Mouse (Mus musculus) thymus, adult 2 months (tissue): ENCODE results near the gene Eif4a3. TPM values are rescaled to one million over a fixed set of nuclear protein-coding genes. Genes with fewer than 3 reads are reported as not detected.

Experiments used
- DNase-seq: peaks from one replicate; pipeline ENCODE4 v3.0.0; 2021
- H3K27ac ChIP-seq: fragments of 200-500 bp; 2 replicates; pipeline ENCODE4 v1.5.1; 2012; ENCODE audit warnings: low read length, control low read depth; ENCODE audit not compliant: control insufficient read depth, insufficient read depth
- H3K27me3 ChIP-seq: fragments of 200-500 bp; 2 replicates; pipeline ENCODE4 v1.6.1; 2012; ENCODE audit warnings: mild to moderate bottlenecking, low read length, moderate library complexity, mixed read lengths; ENCODE audit not compliant: control insufficient read depth, insufficient read depth
- H3K36me3 ChIP-seq: fragments of 200-500 bp; 2 replicates; pipeline ENCODE4 v1.6.1; 2012; ENCODE audit warnings: mild to moderate bottlenecking, low read length, moderate library complexity; ENCODE audit not compliant: control insufficient read depth, insufficient read depth
- H3K4me1 ChIP-seq: fragments of 200-500 bp; replicated peaks from 2 replicates; pipeline ENCODE4 v1.6.1; 2012; ENCODE audit warnings: low read length; ENCODE audit not compliant: control insufficient read depth, insufficient read depth
- H3K4me3 ChIP-seq: fragments of 200-500 bp; 2 replicates; pipeline ENCODE4 v1.5.1; 2012; ENCODE audit warnings: mild to moderate bottlenecking, low read length, control low read depth, moderate library complexity; ENCODE audit not compliant: control insufficient read depth, insufficient read depth
- CTCF ChIP-seq: fragments of 200-500 bp; IDR thresholded peaks from 2 replicates; pipeline ENCODE4 v1.5.1; 2012; ENCODE audit warnings: mild to moderate bottlenecking, control low read depth, low read length, moderate library complexity, borderline replicate concordance; ENCODE audit not compliant: control insufficient read depth, poor library complexity, insufficient read depth; ENCODE audit errors: extremely low read depth
- POLR2A ChIP-seq: fragments of 200-500 bp; IDR thresholded peaks from 2 replicates; pipeline ENCODE4 v1.6.1; 2012; ENCODE audit warnings: mild to moderate bottlenecking, low read length, control low read depth, moderate library complexity; ENCODE audit not compliant: control insufficient read depth, poor library complexity, insufficient read depth; ENCODE audit errors: extremely low read depth
- WGBS: fragments of 180-500 bp; shearing (Covaris S2); methylation state at CpG from one replicate; pipeline ENCODE4 v1.1.7; 2018; 5-methylcytosine and 5-hydroxymethylcytosine counted together
- polyA plus RNA-seq: library from polyadenylated mRNA; depleted of rRNA; stranded (reverse); fragments of >200 nt; gene quantifications from 2 replicates; pipeline ENCODE4 v1.2.3, GENCODE M21; 2012

Gene Eif4a3
- polyA plus RNA-seq, 1 experiment, result 178 TPM

DNA sequence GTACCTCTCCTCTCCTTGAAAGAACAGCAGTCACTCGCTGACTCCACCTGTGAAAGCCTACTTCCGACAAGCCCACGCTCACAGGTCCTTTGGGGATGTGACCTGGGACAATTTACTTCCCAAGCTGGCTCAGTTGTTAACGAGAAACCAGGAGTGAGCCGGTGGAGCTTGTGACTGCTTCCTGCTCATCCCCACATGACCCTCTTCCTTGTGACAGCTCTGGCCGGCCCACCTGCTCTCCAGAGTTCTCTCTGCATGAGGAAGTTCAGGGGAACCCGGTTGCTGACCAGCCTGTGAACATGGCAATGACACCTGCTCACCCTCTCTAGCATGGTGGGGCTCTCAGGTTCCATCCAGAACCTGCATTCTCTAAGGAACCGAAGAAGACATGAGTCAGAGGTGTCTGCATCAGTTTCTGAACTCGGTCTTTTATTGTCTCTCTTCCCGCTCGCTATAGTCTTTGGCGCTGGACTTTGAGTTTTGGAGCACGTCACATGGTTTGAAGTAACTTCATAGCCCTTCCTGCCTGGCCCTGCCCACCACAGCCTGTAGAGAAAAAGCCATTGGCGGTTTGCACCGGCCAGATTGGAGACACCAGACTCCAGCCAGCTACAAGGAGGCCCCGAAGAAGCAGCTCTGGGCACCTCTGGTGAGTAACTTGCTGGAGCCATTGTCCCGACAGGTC, 14.5 kb upstream of the Eif4a3 start:
- H3K36me3 ChIP-seq, result no peaks in the 10 kb centered on the region
- 72% methylated on average over 17 of the region's 17 CpGs for WGBS
- no peak for DNase-seq
- H3K4me1 ChIP-seq, result no peaks in the 10 kb centered on the region
- H3K27me3 ChIP-seq, result no peaks in the 10 kb centered on the region
- no peak overlapping the region for H3K4me3 ChIP-seq
- TF ChIP-seq POLR2A (no peak), CTCF (no peak)
- no peak overlapping the region for H3K27ac ChIP-seq

DNA sequence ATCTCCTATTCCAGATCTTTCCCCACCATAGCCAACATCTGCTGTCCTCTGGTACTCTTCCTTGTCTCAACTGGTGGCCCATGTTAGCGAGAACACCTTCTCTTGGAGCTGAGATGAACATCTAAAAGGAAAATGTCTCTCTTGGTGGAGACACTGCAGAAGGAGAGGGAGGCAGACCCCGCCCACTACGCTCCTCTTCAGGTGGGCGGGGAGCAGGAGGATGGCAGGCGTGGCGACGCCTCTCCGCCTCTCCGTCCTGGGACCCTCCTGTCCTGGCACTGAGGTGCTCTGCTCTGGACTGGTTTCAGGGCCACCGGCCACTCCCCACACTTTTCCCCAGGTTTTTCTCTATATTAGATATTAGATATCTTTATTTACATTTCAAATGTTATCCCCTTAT, 10.7 kb upstream of the Eif4a3 start:
- no peak for DNase-seq
- 34% methylated on average over 10 of the region's 10 CpGs for WGBS
- no peaks in the 10 kb centered on the region for H3K36me3 ChIP-seq
- no peaks in the 10 kb centered on the region for H3K27me3 ChIP-seq
- TF ChIP-seq CTCF (no peak), POLR2A (no peak)
- H3K4me1 ChIP-seq, result no peaks in the 10 kb centered on the region
- no peak overlapping the region for H3K4me3 ChIP-seq
- no peak overlapping the region for H3K27ac ChIP-seq

DNA sequence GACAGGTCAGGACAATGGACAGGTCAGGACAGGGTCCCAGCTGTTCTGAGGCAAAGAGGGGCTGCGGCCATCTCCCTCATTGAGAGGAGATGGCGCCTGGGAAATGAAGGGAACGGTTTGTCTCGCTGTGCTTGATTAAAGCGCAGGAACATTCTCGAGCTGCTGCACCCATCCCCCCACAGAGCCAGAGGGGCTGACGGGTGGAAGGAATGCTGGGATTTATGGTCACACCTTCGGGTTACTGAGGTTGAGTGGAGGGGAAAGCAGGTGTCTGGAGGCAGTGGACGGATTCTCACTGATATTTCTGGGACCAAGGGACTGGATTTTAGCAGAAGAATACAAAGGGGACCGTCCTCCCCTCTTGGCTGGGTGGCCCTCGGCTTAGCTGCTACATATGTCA, 8.0 kb upstream of the Eif4a3 start:
- Histone ChIP-seq H3K4me1 (no peaks in the 10 kb centered on the region), H3K27ac (no peak overlapping the region), H3K4me3 (no peak overlapping the region), H3K36me3 (no peaks in the 10 kb centered on the region), H3K27me3 (no peaks in the 10 kb centered on the region)
- WGBS, result 61% methylated on average over 11 of the region's 11 CpGs
- TF ChIP-seq POLR2A (no peak), CTCF (no peak)
- DNase-seq, result no peak

DNA sequence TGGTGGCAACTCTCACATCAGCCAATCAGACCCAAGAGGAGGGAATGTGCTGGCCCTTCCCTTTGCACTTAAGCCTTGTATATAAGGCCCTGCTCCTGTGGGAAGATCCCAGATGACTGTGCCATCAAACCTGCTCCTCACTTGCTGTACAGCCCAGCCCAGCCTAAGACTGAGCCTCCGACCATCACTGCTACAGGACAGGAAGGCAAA, 7.7 kb upstream of the Eif4a3 start, which contains the start of gene Card14:
Card14 (plus strand) TSS at position 111 of the 210 bp plus-strand sequence.
- no peaks in the 10 kb centered on the region for H3K27me3 ChIP-seq
- H3K4me1 ChIP-seq, result no peaks in the 10 kb centered on the region
- H3K27ac ChIP-seq, result no peak within 1 kb of the TSS
- WGBS, result 90% methylated on average over 1 of the region's 1 CpGs
- no peak for DNase-seq
- H3K4me3 ChIP-seq, result no peak within 1 kb of the TSS
- TF ChIP-seq CTCF (no peak), POLR2A (no peak)
- H3K36me3 ChIP-seq, result no peaks in the 10 kb centered on the region

DNA sequence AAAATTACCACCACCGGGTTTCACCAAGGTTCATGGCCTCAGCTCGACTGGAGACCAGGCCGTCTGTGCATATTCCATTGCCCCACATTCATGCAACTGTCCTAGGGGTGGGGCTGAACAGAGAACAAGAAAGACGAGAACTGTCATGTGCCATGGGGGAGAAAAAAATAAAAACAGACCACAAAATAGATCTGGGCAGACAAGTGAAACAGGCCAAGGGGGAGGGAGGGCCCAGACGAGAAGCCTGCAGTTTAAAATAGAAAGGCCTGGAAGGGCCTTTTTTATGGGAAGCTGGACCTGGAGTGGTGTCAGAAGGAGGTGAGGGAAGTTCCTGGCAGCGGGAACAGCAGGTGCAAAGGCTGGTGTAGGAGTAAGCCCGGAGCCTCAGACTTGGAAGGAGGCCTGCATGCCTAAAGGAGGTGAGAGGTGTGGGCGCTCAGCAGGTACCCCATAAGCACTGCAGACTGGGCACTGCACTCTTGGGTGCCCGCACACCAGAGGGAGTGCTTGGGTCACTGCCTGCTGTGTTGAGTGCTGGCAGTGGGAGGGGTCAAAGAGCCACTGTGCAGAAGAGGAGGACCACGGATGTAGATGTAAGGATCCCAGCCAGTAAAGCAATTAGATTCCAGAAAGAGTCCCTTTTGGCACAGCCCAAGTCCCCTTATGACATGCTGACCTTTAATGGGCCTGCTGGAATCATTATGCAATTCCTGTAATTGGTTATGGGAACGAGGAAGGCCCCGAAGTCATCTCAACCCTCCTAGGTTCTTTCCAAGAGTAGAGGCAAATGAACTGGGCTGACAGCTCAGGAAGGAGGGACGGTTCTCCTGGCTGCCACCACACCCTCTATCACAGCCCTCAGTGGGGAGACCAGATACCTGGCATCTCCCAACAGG, 7.1 kb upstream of the Eif4a3 start:
- 74% methylated on average over 13 of the region's 13 CpGs for whole genome bisulfite sequencing
- Histone ChIP-seq H3K36me3 (no peaks in the 10 kb centered on the region), H3K27ac (no peak overlapping the region), H3K4me1 (no peaks in the 10 kb centered on the region), H3K27me3 (no peaks in the 10 kb centered on the region), H3K4me3 (no peak overlapping the region)
- TF ChIP-seq CTCF (no peak), POLR2A (no peak)
- no peak for DNase-seq

DNA sequence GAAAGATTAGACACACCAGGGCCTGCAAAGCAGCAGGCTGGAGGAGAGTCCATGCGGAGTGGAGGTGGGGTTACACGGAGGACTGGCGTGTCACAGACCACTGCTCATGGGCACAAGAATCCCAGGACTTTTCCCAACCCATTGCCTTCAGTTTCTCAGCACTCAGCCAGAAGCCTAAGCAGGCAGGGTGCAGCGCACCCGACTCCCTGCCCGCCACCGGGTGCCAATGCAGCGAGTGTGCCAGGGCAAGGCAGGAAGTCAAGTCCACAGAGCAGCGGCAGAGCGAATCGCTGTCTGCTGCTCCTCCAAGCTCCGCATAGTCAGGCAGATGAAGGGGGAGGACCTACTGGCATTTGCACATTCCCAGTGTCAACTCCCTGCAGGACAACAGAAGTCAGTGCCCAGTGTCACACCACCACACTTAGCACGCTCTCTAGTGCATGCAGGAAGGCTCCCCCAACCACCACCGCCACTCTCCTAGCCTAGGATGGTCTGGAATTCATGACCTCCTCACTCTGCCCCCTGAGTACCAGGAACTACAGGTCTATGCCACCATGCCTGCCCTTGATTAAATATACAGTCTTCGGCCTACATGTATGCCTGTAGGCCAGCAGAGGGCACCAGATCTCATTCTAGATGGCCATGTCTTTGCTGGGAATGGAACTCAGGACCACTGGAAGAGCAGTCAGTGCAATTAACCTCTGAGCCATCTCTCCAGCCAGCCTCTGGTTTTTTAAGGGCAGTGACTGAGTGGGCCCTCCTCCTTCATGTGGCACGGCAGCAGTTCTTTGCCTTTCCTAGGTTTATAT, 5.2 kb upstream of the Eif4a3 start:
- H3K36me3 ChIP-seq, result no peaks in the 10 kb centered on the region
- H3K27me3 ChIP-seq, result no peaks in the 10 kb centered on the region
- H3K4me1 ChIP-seq, result peaks cover 5% of the 10 kb centered on the region
- DNase-seq, result peak; percentile 54
- 60% methylated on average over 16 of the region's 16 CpGs for WGBS
- H3K27ac ChIP-seq, result no peak overlapping the region
- no peak overlapping the region for H3K4me3 ChIP-seq
- TF ChIP-seq POLR2A (no peak), CTCF (no peak)
